Mouse (Mus musculus) liver, embryonic 12.5 days (tissue): ENCODE data around the gene Bag3. TPM values are rescaled to one million over a fixed set of nuclear protein-coding genes. Genes with fewer than 3 reads are reported as not detected.

Experiments used
- ATAC-seq: fragments of 200-750 bp; cut with Nextera tagmentation; 2 replicates; pipeline ENCODE4 v1.8.0; 2017; ENCODE audit warnings: moderate number of reproducible peaks, mild to moderate bottlenecking, moderate library complexity
- H3K27ac ChIP-seq: fragments of 300-500 bp; sonication (generic); 2 replicates; pipeline ENCODE4 v1.5.1; 2016; ENCODE audit warnings: mild to moderate bottlenecking
- H3K27me3 ChIP-seq: fragments of 300-500 bp; sonication (generic); replicated peaks from 2 replicates; pipeline ENCODE4 v1.6.1; 2016; ENCODE audit warnings: mild to moderate bottlenecking, moderate library complexity
- H3K36me3 ChIP-seq: fragments of 300-500 bp; sonication (generic); 2 replicates; pipeline ENCODE4 v1.6.1; 2016; ENCODE audit warnings: mild to moderate bottlenecking, moderate library complexity
- H3K4me1 ChIP-seq: fragments of 300-500 bp; sonication (generic); 2 replicates; pipeline ENCODE4 v1.6.1; 2016
- H3K4me2 ChIP-seq: fragments of 300-500 bp; sonication (generic); 2 replicates; pipeline ENCODE4 v1.6.1; 2016; ENCODE audit warnings: mild to moderate bottlenecking, moderate library complexity
- H3K4me3 ChIP-seq: fragments of 300-500 bp; sonication (generic); 2 replicates; pipeline ENCODE4 v1.5.1; 2016; ENCODE audit warnings: mild to moderate bottlenecking, moderate library complexity
- H3K9ac ChIP-seq: fragments of 300-500 bp; sonication (generic); 2 replicates; pipeline ENCODE4 v1.6.1; 2016; ENCODE audit warnings: mild to moderate bottlenecking, moderate library complexity
- H3K9me3 ChIP-seq: fragments of 300-500 bp; sonication (generic); replicated peaks from 2 replicates; pipeline ENCODE4 v1.6.1; 2016; ENCODE audit warnings: mild to moderate bottlenecking, moderate library complexity
- WGBS: fragments of 180-500 bp; shearing (Covaris S2); methylation state at CpG from one replicate; pipeline ENCODE4 v1.1.7; 2016; ENCODE audit not compliant: insufficient replicate concordance; 5-methylcytosine and 5-hydroxymethylcytosine counted together
- polyA plus RNA-seq: library from polyadenylated mRNA; unstranded; fragments of >200 nt; fragmentation: Nextera tagmentation; extraction: Ambion mirVana; gene quantifications from 2 replicates; pipeline ENCODE4 v1.2.1, GENCODE M21; 2016

Gene Bag3
- polyA plus RNA-seq: 5.5 TPM in 2 replicates

DNA sequence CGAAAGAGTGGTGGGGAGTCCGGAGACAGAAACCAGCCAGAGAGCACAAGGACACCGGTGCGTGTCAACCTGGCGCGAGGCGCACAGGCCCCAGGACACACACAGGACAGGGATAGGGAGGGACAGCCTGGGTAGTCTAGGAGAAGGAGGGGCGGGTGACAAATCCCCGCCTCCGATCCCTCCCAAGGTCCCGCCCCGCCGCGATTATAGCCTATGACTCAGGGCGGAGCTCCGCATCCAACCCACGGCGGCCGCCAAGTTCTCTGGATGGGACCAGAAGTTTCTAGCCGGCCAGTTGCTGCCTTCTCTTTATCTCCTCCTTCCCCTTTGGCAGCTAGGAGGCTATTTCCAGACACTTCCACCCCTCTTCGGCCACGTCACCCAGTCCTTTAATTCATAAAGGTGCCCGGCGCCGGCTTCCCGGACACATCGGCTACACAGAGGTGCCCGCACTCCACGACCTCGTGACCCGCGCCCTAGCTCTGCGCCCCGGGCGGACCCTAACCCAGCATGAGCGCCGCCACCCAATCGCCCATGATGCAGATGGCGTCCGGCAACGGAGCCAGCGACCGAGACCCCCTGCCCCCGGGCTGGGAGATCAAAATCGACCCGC, at the start of gene Bag3:
Bag3 (plus strand) TSS at position 268 of the 613 bp plus-strand sequence.
- Histone ChIP-seq H3K27ac (peak within 1 kb of the TSS; percentile 94), H3K27me3 (0 out of 2 replicates have a peak, but pooled peaks cover 9% of the 10 kb centered on the region), H3K36me3 (no peaks in the 10 kb centered on the region), H3K4me2 (peak within 1 kb of the TSS; percentile 97), H3K4me1 (peaks cover 40% of the 10 kb centered on the region), H3K4me3 (peak within 1 kb of the TSS; percentile 78), H3K9me3 (no peaks in the 10 kb centered on the region), H3K9ac (peak within 1 kb of the TSS; percentile 94)
- WGBS: under 1% methylated on average over 46 of the region's 46 CpGs
- ATAC-seq: peak; percentile 97

- Histone ChIP-seq H3K9me3 (no peaks in the 10 kb centered on the region), H3K27me3 (no peaks in the 10 kb centered on the region), H3K27ac (no peak overlapping the region), H3K9ac (no peak overlapping the region), H3K4me3 (no peak overlapping the region), H3K4me2 (no peak overlapping the region), H3K36me3 (no peaks in the 10 kb centered on the region), H3K4me1 (no peaks in the 10 kb centered on the region)
- no peak for ATAC-seq
- WGBS: 53% methylated on average over 10 of the region's 10 CpGs
Observed at GRCm38 (mm10) chr7:128474322-128474721, 49.1 kb upstream of the Bag3 start.

GRCm38 (mm10) chr7:128488986-128489385, 34.4 kb upstream of the Bag3 start:
- Histone ChIP-seq H3K36me3 (no peaks in the 10 kb centered on the region), H3K27ac (no peak overlapping the region)
- ATAC-seq: no peak

GRCm38 (mm10) chr7:128494546-128494945, 28.9 kb upstream of the Bag3 start:
- no peaks in the 10 kb centered on the region for H3K36me3 ChIP-seq
- H3K4me1 ChIP-seq: peaks cover 9% of the 10 kb centered on the region
- no peaks in the 10 kb centered on the region for H3K27me3 ChIP-seq
- WGBS: 71% methylated on average over 5 of the region's 5 CpGs
- peak; percentile 49 for ATAC-seq
- no peaks in the 10 kb centered on the region for H3K9me3 ChIP-seq
- H3K9ac ChIP-seq: no peak overlapping the region
- no peak overlapping the region for H3K4me2 ChIP-seq
- H3K4me3 ChIP-seq: no peak overlapping the region
- H3K27ac ChIP-seq: no peak overlapping the region

More at GRCm38 (mm10) chr7:128488986-128489385, 34.4 kb upstream of the Bag3 start:
- Histone ChIP-seq H3K4me1 (no peaks in the 10 kb centered on the region), H3K9me3 (peaks cover 9% of the 10 kb centered on the region), H3K27me3 (no peaks in the 10 kb centered on the region), H3K9ac (no peak overlapping the region), H3K4me3 (no peak overlapping the region), H3K4me2 (no peak overlapping the region)
- 80% methylated on average over 3 of the region's 3 CpGs for WGBS

DNA sequence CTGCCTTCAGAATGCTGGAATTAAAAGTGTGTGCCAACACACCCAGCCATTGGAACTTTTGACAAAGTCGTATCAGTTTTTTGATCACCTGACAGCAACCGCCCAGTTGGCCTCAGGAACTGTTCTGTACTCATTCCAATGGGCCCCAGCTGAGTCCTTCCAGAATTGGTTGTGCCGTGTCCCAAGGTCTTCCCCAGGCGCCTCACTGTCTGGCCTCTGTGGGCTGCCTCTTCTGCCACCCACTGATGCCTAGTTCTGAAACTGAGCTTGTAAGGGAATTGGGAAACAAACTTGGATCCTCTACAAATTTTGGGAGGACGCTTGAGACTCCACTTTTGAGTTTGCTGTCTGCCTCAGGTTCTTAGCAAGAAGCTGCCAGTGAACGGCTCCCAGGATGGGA, 23.6 kb upstream of the Bag3 start:
- Histone ChIP-seq H3K27ac (no peak overlapping the region), H3K9me3 (no peaks in the 10 kb centered on the region), H3K9ac (no peak overlapping the region), H3K4me3 (no peak overlapping the region), H3K4me2 (no peak overlapping the region), H3K36me3 (no peaks in the 10 kb centered on the region), H3K27me3 (no peaks in the 10 kb centered on the region), H3K4me1 (peaks cover 2% of the 10 kb centered on the region)
- WGBS: 68% methylated on average over 6 of the region's 6 CpGs
- ATAC-seq: no peak

DNA sequence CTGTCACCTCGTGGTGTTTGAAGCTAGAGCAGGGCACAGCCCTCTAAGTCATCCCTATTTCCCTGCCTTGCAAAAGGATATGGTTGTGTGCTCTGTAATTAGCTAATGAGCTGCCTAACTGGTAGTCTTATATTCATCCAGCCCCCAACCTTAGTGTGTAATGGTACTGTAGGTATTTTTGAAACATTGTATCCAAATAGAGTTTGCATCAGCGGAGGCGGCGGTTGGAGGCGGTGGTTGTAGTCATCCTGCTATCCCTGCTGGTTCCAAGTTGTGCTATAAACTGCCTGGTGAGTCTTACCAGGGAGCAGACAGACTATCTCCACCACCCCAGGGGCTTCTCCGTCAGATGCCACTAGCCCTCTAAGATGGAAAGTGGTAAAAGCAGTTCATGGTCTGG, 19.3 kb upstream of the Bag3 start:
- no peak overlapping the region for H3K4me2 ChIP-seq
- H3K27me3 ChIP-seq: no peaks in the 10 kb centered on the region
- no peaks in the 10 kb centered on the region for H3K9me3 ChIP-seq
- no peak overlapping the region for H3K9ac ChIP-seq
- H3K4me1 ChIP-seq: no peaks in the 10 kb centered on the region
- no peak overlapping the region for H3K27ac ChIP-seq
- no peaks in the 10 kb centered on the region for H3K36me3 ChIP-seq
- no peak overlapping the region for H3K4me3 ChIP-seq
- 74% methylated on average over 6 of the region's 6 CpGs for WGBS
- ATAC-seq: no peak

DNA sequence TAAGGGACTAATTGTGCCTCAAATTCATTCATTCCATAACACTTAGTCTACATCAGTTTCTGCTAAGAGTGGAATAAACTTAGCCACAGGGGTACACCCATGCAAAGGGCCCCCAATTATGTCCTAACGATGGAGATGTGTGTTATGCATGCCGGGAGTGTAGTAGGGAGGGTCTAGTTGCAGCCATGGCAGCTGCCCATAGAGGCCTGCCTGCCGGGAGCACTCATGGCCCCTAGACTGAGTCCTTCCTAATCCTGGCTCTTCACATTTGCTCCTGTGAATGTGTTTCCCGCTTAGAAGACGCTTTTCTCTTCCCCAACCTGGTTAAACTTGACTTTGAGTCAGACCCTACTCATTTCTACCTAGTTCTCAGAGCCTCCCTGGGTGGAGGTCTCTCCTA, 11.5 kb upstream of the Bag3 start:
- Histone ChIP-seq H3K4me3 (no peak overlapping the region), H3K4me1 (no peaks in the 10 kb centered on the region), H3K27me3 (peaks cover 9% of the 10 kb centered on the region; the same call in 1 of the 2 replicates), H3K36me3 (no peaks in the 10 kb centered on the region), H3K27ac (no peak overlapping the region), H3K9me3 (no peaks in the 10 kb centered on the region), H3K9ac (no peak overlapping the region), H3K4me2 (no peak overlapping the region)
- ATAC-seq: no peak
- 71% methylated on average over 5 of the region's 5 CpGs for WGBS

DNA sequence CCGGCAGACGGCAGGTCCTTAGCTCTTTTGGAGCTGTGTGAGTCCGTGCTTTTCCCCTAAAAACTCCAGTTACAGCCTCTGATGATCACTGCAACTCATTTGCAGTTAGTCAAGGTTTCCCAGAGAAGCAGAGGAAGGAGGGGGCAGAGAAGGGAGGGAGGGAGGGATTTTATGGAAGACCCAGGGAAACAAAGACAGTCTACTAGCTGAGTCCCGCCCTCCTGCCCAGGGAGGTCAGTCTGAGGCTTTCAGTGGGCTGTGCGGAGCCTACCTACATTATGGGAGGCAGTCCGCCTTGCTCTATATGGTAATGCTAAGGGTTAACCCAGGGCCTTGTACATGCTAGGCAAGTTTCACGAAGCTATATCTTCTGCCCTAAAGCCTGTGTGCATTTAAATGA, 9.9 kb upstream of the Bag3 start:
- no peaks in the 10 kb centered on the region for H3K36me3 ChIP-seq
- H3K27me3 ChIP-seq: peaks cover 9% of the 10 kb centered on the region
- H3K4me3 ChIP-seq: no peak overlapping the region
- no peaks in the 10 kb centered on the region for H3K4me1 ChIP-seq
- ATAC-seq: no peak
- no peak overlapping the region for H3K4me2 ChIP-seq
- WGBS: 64% methylated on average over 7 of the region's 7 CpGs
- no peak overlapping the region for H3K9ac ChIP-seq
- H3K9me3 ChIP-seq: no peaks in the 10 kb centered on the region
- no peak overlapping the region for H3K27ac ChIP-seq

DNA sequence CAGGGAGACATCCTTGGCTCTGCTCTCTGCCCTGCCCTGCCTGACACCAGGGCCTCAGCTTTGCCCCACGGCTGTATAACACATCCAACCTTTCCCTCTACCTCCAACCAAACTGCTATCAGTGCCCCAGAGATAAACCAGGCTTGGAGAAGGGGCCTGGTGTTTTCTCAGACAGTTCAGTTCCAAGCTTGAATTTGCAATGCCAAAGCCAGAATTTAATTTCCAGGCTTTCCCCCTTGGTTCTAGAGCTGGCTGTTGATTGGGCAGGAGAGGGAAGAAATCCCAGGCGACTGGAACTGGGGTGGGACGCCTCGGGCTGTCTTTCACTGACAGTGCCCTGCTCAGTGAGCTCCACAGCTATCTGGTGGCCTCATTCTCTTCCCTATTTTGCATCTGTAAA, 9.1 kb upstream of the Bag3 start:
- 36% methylated on average over 4 of the region's 4 CpGs for WGBS
- no peak overlapping the region for H3K4me2 ChIP-seq
- no peaks in the 10 kb centered on the region for H3K4me1 ChIP-seq
- H3K9me3 ChIP-seq: no peaks in the 10 kb centered on the region
- no peak for ATAC-seq
- H3K4me3 ChIP-seq: no peak overlapping the region
- H3K27ac ChIP-seq: no peak overlapping the region
- no peaks in the 10 kb centered on the region for H3K36me3 ChIP-seq
- no peak overlapping the region for H3K9ac ChIP-seq
- peaks cover 11% of the 10 kb centered on the region for H3K27me3 ChIP-seq

GRCm38 (mm10) chr7:128516346-128516745, 7.1 kb upstream of the Bag3 start:
- peaks cover 14% of the 10 kb centered on the region for H3K27me3 ChIP-seq
- no peak overlapping the region for H3K4me3 ChIP-seq
- no peak overlapping the region for H3K4me2 ChIP-seq
- H3K4me1 ChIP-seq: no peaks in the 10 kb centered on the region
- WGBS: 68% methylated on average over 4 of the region's 4 CpGs
- ATAC-seq: no peak
- H3K9me3 ChIP-seq: no peaks in the 10 kb centered on the region
- H3K27ac ChIP-seq: no peak overlapping the region
- no peak overlapping the region for H3K9ac ChIP-seq
- no peaks in the 10 kb centered on the region for H3K36me3 ChIP-seq

GRCm38 (mm10) chr7:128519316-128520050, 3.9 kb upstream of the Bag3 start:
- H3K4me3 ChIP-seq: no peak overlapping the region
- no peaks in the 10 kb centered on the region for H3K36me3 ChIP-seq
- ATAC-seq: no peak
- 67% methylated on average over 16 of the region's 16 CpGs for WGBS
- no peak overlapping the region for H3K27ac ChIP-seq
- no peaks in the 10 kb centered on the region for H3K9me3 ChIP-seq
- H3K4me2 ChIP-seq: no peak overlapping the region
- H3K9ac ChIP-seq: no peak overlapping the region
- H3K4me1 ChIP-seq: peaks cover 6% of the 10 kb centered on the region; the same call in 1 of the 2 replicates
- peaks cover 18% of the 10 kb centered on the region for H3K27me3 ChIP-seq

GRCm38 (mm10) chr7:128523962-128524581, 656 bp downstream of the Bag3 start:
- Histone ChIP-seq H3K9me3 (no peaks in the 10 kb centered on the region), H3K4me3 (peak overlapping the region; percentile 78), H3K27ac (peak overlapping the region; percentile 94), H3K4me1 (peaks cover 46% of the 10 kb centered on the region), H3K9ac (peak overlapping the region; percentile 94), H3K4me2 (peak overlapping the region; percentile 97), H3K27me3 (0 out of 2 replicates have a peak, but pooled peaks cover 9% of the 10 kb centered on the region), H3K36me3 (no peaks in the 10 kb centered on the region)
- 3% methylated on average over 51 of the region's 51 CpGs for WGBS
- ATAC-seq: peak; percentile 72
